Mouse (Mus musculus) forebrain, embryonic 16.5 days (tissue): ENCODE measurements around the gene Mthfsd. TPM values are rescaled to one million over a fixed set of nuclear protein-coding genes. Genes with fewer than 3 reads are reported as not detected.
A peak's percentile ranks its signal among the peaks of the same experiment; 100 is the strongest.

Source experiments
- ATAC-seq: fragments of 200-750 bp; cut with Nextera tagmentation; 2 replicates; pipeline ENCODE4 v1.8.0; 2017; ENCODE audit warnings: mild to moderate bottlenecking, moderate library complexity
- H3K27ac ChIP-seq: fragments of 300-500 bp; sonication (generic); 2 replicates; pipeline ENCODE4 v1.5.1; 2014; ENCODE audit warnings: low read length, control low read depth
- H3K27me3 ChIP-seq: fragments of 300-500 bp; sonication (generic); replicated peaks from 2 replicates; pipeline ENCODE4 v1.6.1; 2014; ENCODE audit warnings: low read length; ENCODE audit not compliant: control insufficient read depth, insufficient read depth
- H3K36me3 ChIP-seq: fragments of 300-500 bp; sonication (generic); 2 replicates; pipeline ENCODE4 v1.6.1; 2014; ENCODE audit not compliant: control insufficient read depth, insufficient read depth
- H3K4me1 ChIP-seq: fragments of 300-500 bp; sonication (generic); replicated peaks from 2 replicates; pipeline ENCODE4 v1.6.1; 2014; ENCODE audit warnings: low read length; ENCODE audit not compliant: control insufficient read depth, insufficient read depth
- H3K4me2 ChIP-seq: fragments of 300-500 bp; sonication (generic); 2 replicates; pipeline ENCODE4 v1.6.1; 2014; ENCODE audit warnings: mild to moderate bottlenecking, low read length, control low read depth
- H3K4me3 ChIP-seq: fragments of 300-500 bp; sonication (generic); replicated peaks from 2 replicates; pipeline ENCODE4 v1.5.1; 2014; ENCODE audit warnings: mild to moderate bottlenecking, low read length, control low read depth
- H3K9ac ChIP-seq: fragments of 300-500 bp; sonication (generic); replicated peaks from 2 replicates; pipeline ENCODE4 v1.6.1; 2014; ENCODE audit warnings: low read depth, low read length, control low read depth
- H3K9me3 ChIP-seq: fragments of 300-500 bp; sonication (generic); 2 replicates; pipeline ENCODE4 v1.6.1; 2016; ENCODE audit warnings: low read length; ENCODE audit not compliant: control insufficient read depth
- WGBS: fragments of 180-500 bp; shearing (Covaris S2); extraction: QIAGEN DNeasy Blood & Tissue Kit; methylation state at CpG from one replicate; pipeline ENCODE4 v1.1.7; 2014; 5-methylcytosine and 5-hydroxymethylcytosine counted together
- polyA plus RNA-seq: library from polyadenylated mRNA; unstranded; fragments of >200 nt; fragmentation: Nextera tagmentation; extraction: Ambion mirVana; gene quantifications from 2 replicates; pipeline ENCODE4 v1.2.1, GENCODE M21; 2015

The Mthfsd gene
- polyA plus RNA-seq, 1 experiment from 2014 or later: 60.0 TPM

DNA sequence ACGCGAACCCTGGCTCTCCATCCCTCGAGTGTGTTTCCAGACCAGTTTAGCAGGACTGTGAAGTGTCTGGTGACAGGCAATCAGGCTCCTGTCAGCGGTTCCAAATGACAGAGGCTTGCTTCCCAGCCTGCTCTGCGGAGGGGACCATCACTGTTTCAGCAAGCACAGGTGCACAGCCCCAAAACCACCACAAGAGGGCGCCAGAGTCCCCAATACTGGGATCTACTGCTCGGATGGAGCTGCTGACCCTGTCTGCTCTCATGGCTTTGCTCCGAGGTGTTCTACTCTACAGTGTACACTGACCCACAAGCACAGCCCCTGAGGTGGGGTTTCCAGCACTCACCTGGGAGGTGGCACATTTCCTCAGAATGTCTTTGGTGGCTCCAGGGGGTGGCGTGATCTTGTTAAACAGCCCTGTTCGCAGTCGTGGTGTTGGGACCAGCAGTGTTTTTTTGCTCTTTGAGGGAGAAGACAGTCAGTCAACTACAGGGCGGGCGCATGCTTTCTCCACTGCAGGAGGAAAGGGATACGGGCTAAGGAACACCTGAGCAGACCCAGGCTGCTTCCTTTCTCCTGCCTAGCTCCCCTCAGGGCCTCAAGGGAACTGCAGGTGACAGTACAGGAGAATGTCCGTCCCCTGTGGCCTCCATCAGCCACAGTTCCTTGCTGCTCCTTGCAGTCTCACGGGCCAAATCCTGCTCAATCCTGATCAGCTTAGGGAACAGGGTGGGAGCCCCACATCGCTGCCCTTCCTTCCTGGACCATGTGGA, 4.0 kb downstream of the Mthfsd start:
- ATAC-seq: 0 out of 2 replicates have a peak, but pooled peaks have one; percentile 15
- WGBS: 51% methylated on average over 17 of the region's 17 CpGs

DNA sequence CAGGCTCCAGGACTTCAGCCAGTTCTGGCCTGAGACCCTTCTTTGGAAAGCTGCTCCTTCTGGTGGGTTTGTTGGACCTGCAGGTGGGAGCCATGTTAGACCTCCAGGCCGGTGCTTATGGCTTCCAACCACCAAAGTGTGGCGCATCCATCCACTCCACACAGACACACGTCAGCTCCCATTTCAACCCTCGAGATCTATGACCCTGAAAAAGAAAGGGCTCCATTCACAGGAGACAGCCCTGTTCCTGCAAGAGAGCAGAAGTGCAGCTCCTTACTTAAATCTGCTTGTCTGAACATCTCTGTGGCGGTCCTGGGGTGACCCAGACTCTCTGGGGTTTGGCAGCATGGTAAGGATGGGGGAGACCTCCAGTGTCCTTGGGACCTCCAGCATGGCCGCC, 14.7 kb downstream of the Mthfsd start:
- Histone ChIP-seq H3K4me2 (no peak overlapping the region), H3K4me3 (no peak overlapping the region), H3K27ac (no peak overlapping the region), H3K27me3 (peaks cover 49% of the 10 kb centered on the region), H3K9me3 (no peaks in the 10 kb centered on the region), H3K9ac (no peak overlapping the region), H3K4me1 (no peaks in the 10 kb centered on the region), H3K36me3 (peaks cover 9% of the 10 kb centered on the region)
- ATAC-seq: no peak
- 62% methylated on average over 6 of the region's 6 CpGs for WGBS

More for the DNA sequence above, 4.0 kb downstream of the Mthfsd start:
- H3K4me3 ChIP-seq: no peak overlapping the region
- H3K4me2 ChIP-seq: no peak overlapping the region
- H3K36me3 ChIP-seq: peaks cover 15% of the 10 kb centered on the region
- no peaks in the 10 kb centered on the region for H3K9me3 ChIP-seq
- H3K9ac ChIP-seq: no peak overlapping the region
- no peak overlapping the region for H3K27ac ChIP-seq
- H3K4me1 ChIP-seq: peaks cover 10% of the 10 kb centered on the region
- H3K27me3 ChIP-seq: no peaks in the 10 kb centered on the region

GRCm38 (mm10) chr8:121092627-121093026, 15.6 kb downstream of the Mthfsd start:
- no peaks in the 10 kb centered on the region for H3K4me1 ChIP-seq
- peaks cover 56% of the 10 kb centered on the region for H3K27me3 ChIP-seq
- WGBS: 3% methylated on average over 16 of the region's 16 CpGs
- peaks cover 5% of the 10 kb centered on the region; the same call in 1 of the 2 replicates for H3K36me3 ChIP-seq
- H3K4me2 ChIP-seq: no peak overlapping the region
- no peak overlapping the region for H3K27ac ChIP-seq
- H3K9me3 ChIP-seq: no peaks in the 10 kb centered on the region
- no peak overlapping the region for H3K9ac ChIP-seq
- ATAC-seq: peak; percentile 69
- no peak overlapping the region for H3K4me3 ChIP-seq

- Histone ChIP-seq H3K4me2 (no peak overlapping the region), H3K27me3 (peaks cover 61% of the 10 kb centered on the region), H3K4me1 (no peaks in the 10 kb centered on the region), H3K4me3 (no peak overlapping the region), H3K27ac (no peak overlapping the region), H3K9ac (no peak overlapping the region), H3K9me3 (no peaks in the 10 kb centered on the region), H3K36me3 (peaks cover 2% of the 10 kb centered on the region; the same call in 1 of the 2 replicates)
- 30% methylated on average over 6 of the region's 6 CpGs for WGBS
- no peak for ATAC-seq
Observed at GRCm38 (mm10) chr8:121092141-121092540, 16.1 kb downstream of the Mthfsd start.

DNA sequence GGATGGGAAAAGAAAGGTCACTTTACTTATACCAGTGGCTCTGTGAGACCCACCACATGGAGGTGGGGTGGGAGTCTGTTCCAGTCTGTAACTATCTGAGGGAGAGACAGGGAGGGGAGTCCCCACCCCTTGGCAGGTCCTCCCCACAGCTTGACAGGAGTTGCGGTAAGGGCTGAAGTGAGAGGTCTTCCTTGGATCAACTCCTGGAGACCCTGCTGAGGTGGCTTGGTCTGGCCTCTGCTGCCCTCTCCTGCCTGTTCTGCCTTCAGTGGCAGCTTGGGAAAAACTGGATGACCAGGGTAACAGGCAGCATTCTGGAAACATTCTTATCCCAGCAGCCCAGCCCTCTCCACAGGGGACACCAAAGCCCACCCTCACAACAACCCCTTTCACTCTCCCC, 17.5 kb downstream of the Mthfsd start:
- no peak for ATAC-seq
- Histone ChIP-seq H3K4me3 (no peak overlapping the region), H3K27me3 (peaks cover 73% of the 10 kb centered on the region), H3K4me2 (no peak overlapping the region), H3K36me3 (no peaks in the 10 kb centered on the region), H3K9me3 (no peaks in the 10 kb centered on the region), H3K4me1 (no peaks in the 10 kb centered on the region), H3K27ac (no peak overlapping the region), H3K9ac (no peak overlapping the region)
- WGBS: 0% methylated on average over 1 of the region's 1 CpGs

- 2% methylated on average over 32 of the region's 32 CpGs for WGBS
- H3K4me3 ChIP-seq: no peak overlapping the region
- no peak overlapping the region for H3K27ac ChIP-seq
- peaks cover 1% of the 10 kb centered on the region; the same call in 1 of the 2 replicates for H3K4me1 ChIP-seq
- no peak overlapping the region for H3K9ac ChIP-seq
- H3K27me3 ChIP-seq: peaks cover 82% of the 10 kb centered on the region
- H3K36me3 ChIP-seq: no peaks in the 10 kb centered on the region
- ATAC-seq: no peak
- no peaks in the 10 kb centered on the region for H3K9me3 ChIP-seq
- H3K4me2 ChIP-seq: no peak overlapping the region
Observed at GRCm38 (mm10) chr8:121089631-121090380, 18.4 kb downstream of the Mthfsd start.

DNA sequence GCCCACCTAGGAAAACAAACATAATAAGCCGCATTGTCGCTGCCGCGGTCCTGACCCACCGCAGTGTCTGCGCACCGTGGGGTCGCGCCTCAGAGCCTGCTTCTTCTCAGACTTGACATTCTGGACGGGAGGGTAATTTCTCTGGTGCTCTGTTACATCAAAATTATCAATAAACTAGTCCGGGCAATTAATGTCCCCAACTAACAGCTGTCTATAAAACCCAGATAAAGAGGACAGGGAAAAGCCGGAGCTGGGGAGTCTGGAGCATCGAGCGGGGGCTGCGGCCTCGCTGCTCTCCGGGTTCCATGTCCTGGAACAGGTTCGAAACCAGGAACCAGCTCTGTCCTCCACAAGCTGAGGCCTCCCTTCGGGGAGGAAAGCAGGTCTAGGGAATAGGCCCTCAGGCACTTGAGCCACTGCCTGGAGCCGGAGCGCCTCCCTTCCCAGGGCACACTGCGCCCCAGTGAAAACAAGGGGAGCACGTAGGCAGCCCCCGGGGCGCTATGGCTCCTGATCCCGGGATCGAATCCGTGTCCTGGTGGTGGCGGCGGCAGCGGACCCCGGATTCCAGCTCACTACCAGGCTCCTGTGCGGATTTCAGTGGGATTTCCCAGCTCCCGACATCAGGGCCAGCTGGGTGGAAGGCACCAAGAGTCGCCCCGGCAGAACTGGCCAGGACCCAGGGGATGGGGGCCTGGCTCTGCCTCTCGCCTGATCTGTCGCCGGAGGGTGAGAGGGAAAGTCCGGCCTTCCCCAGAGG, 19.1 kb downstream of the Mthfsd start:
- ATAC-seq: no peak
- under 1% methylated on average over 38 of the region's 40 CpGs for WGBS
- Histone ChIP-seq H3K27ac (no peak overlapping the region), H3K9ac (no peak overlapping the region), H3K36me3 (no peaks in the 10 kb centered on the region), H3K27me3 (peaks cover 88% of the 10 kb centered on the region), H3K4me1 (peaks cover 9% of the 10 kb centered on the region), H3K4me3 (no peak overlapping the region), H3K9me3 (no peaks in the 10 kb centered on the region), H3K4me2 (no peak overlapping the region)

DNA sequence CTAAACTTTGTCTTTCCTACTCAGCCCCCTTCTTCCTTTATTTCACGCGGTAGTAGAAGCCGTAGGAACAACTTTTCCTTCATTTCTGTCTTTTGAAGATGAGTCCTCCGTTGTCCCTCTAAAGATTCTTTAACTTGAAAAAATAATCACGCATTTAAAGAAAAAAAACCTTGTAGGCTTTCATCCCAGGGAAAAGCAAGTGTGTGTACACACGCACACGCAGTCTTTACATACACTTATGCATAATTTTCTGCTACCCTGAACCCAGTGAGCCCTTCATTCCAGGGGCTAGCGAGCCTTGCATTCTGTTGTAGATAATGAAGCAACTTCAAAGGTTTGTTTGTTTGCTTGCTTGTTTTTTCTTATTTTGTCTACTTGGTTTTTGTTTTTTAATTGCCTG, 19.9 kb downstream of the Mthfsd start:
- no peak overlapping the region for H3K9ac ChIP-seq
- no peak overlapping the region for H3K27ac ChIP-seq
- no peak overlapping the region for H3K4me2 ChIP-seq
- H3K36me3 ChIP-seq: no peaks in the 10 kb centered on the region
- H3K4me1 ChIP-seq: peaks cover 16% of the 10 kb centered on the region
- H3K27me3 ChIP-seq: peaks cover 89% of the 10 kb centered on the region
- ATAC-seq: no peak
- 3% methylated on average over 8 of the region's 8 CpGs for WGBS
- H3K9me3 ChIP-seq: no peaks in the 10 kb centered on the region
- no peak overlapping the region for H3K4me3 ChIP-seq
